Mouse (Mus musculus) hindbrain, embryonic 10.5 days (tissue): Measurements from ENCODE around the gene Cacna1a. TPM values are rescaled to one million over a fixed set of nuclear protein-coding genes. Genes with fewer than 3 reads are reported as not detected.

Experiments
- DNase-seq: peaks from one replicate; pipeline ENCODE4 v3.0.0-alpha.2; 2017; ENCODE audit warnings: low spot score
- H3K27ac ChIP-seq: fragments of 300-500 bp; sonication (generic); 2 replicates; pipeline ENCODE4 v1.5.1; 2016; ENCODE audit warnings: mild to moderate bottlenecking, moderate library complexity
- H3K27me3 ChIP-seq: fragments of 300-500 bp; sonication (generic); 2 replicates; pipeline ENCODE4 v1.6.1; 2016; ENCODE audit warnings: mild to moderate bottlenecking; ENCODE audit not compliant: poor library complexity, insufficient read depth, severe bottlenecking
- H3K36me3 ChIP-seq: fragments of 300-500 bp; sonication (generic); 2 replicates; pipeline ENCODE4 v1.6.1; 2016; ENCODE audit warnings: mild to moderate bottlenecking, moderate library complexity
- H3K4me1 ChIP-seq: fragments of 300-500 bp; sonication (generic); replicated peaks from 2 replicates; pipeline ENCODE4 v1.6.1; 2016; ENCODE audit warnings: mild to moderate bottlenecking
- H3K4me3 ChIP-seq: fragments of 300-500 bp; sonication (generic); 2 replicates; pipeline ENCODE4 v1.5.1; 2016; ENCODE audit warnings: mild to moderate bottlenecking, moderate library complexity
- H3K9me3 ChIP-seq: fragments of 300-500 bp; sonication (generic); 2 replicates; pipeline ENCODE4 v1.6.1; 2016; ENCODE audit warnings: mild to moderate bottlenecking, moderate library complexity
- WGBS: fragments of 180-500 bp; shearing (Covaris S2); methylation state at CpG from one replicate; pipeline ENCODE4 v1.1.7; 2016; 5-methylcytosine and 5-hydroxymethylcytosine counted together
- polyA plus RNA-seq: library from polyadenylated mRNA; unstranded; fragments of >200 nt; fragmentation: Nextera tagmentation; extraction: Ambion mirVana; gene quantifications from 2 replicates; pipeline ENCODE4 v1.2.1, GENCODE M21; 2016

Cacna1a gene
- polyA plus RNA-seq, 1 experiment from 2014 or later, result 7.3 TPM

DNA sequence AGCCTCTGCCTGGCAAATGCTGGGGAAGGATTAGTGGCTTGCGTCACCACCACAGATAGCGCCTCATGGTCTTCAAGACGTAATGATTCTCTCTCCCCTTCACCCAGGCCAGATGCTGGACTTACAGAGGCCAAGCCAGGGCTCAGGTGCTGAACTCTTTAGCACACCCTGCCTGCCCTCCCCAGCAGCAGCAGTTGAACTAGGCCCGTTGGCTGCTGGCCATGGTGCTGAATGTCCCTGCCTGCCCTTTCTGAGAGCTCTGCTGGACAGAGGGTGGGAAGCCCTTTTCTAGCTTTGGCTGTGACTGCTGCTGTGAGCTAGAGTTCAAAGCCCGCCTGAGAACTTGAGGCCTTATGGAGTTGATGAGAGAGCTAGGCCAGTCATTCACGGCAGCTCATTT, 66.3 kb downstream of the Cacna1a start:
- DNase-seq, result peak; percentile 79
- Histone ChIP-seq H3K4me1 (peaks cover 21% of the 10 kb centered on the region), H3K9me3 (no peaks in the 10 kb centered on the region), H3K36me3 (0 out of 2 replicates have a peak, but pooled peaks cover 5% of the 10 kb centered on the region), H3K27me3 (no peaks in the 10 kb centered on the region), H3K4me3 (no peak overlapping the region), H3K27ac (no peak overlapping the region)
- 39% methylated on average over 6 of the region's 6 CpGs for WGBS

- Histone ChIP-seq H3K27ac (peak overlapping the region; percentile 74), H3K4me1 (peaks cover 25% of the 10 kb centered on the region), H3K4me3 (no peak overlapping the region), H3K36me3 (peaks cover 34% of the 10 kb centered on the region), H3K9me3 (peaks cover 17% of the 10 kb centered on the region), H3K27me3 (no peaks in the 10 kb centered on the region)
- DNase-seq, result no peak
- WGBS, result 65% methylated on average over 7 of the region's 7 CpGs
These were observed 70.6 kb downstream of the Cacna1a start for GRCm38 (mm10) chr8:84458853-84459252.

DNA sequence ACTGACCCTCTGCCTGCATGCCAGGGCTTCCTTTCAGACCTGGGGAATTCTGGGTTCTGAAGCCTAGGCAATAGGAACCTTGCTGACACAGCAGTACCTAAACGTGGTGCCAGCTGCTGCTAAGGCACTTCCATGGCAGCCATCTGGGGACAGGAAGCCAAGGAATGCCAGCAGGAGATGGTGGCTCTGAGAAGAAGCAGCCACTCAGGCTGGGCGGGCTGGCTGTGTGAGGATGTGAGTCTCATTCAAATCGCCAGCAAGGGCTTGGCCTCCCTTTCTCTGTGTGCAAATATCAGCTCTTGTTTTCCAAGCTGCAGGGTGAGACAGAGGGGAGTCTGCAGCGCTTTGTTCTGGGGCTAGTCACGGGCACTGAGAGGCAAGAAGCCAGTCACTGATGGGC, 71.0 kb downstream of the Cacna1a start:
- Histone ChIP-seq H3K27ac (peak overlapping the region; percentile 74), H3K27me3 (no peaks in the 10 kb centered on the region), H3K4me3 (no peak overlapping the region), H3K36me3 (peaks cover 38% of the 10 kb centered on the region), H3K4me1 (peaks cover 25% of the 10 kb centered on the region), H3K9me3 (peaks cover 17% of the 10 kb centered on the region)
- 16% methylated on average over 5 of the region's 5 CpGs for WGBS
- DNase-seq, result peak; percentile 25

GRCm38 (mm10) chr8:84460698-84461097, 72.5 kb downstream of the Cacna1a start:
- H3K27me3 ChIP-seq, result no peaks in the 10 kb centered on the region
- no peak for DNase-seq
- 76% methylated on average over 2 of the region's 2 CpGs for WGBS
- H3K4me1 ChIP-seq, result peaks cover 25% of the 10 kb centered on the region
- peaks cover 42% of the 10 kb centered on the region for H3K36me3 ChIP-seq
- peaks cover 17% of the 10 kb centered on the region for H3K9me3 ChIP-seq
- no peak overlapping the region for H3K4me3 ChIP-seq
- 0 out of 2 replicates have a peak overlapping the region, but pooled peaks have one; percentile 74 for H3K27ac ChIP-seq

DNA sequence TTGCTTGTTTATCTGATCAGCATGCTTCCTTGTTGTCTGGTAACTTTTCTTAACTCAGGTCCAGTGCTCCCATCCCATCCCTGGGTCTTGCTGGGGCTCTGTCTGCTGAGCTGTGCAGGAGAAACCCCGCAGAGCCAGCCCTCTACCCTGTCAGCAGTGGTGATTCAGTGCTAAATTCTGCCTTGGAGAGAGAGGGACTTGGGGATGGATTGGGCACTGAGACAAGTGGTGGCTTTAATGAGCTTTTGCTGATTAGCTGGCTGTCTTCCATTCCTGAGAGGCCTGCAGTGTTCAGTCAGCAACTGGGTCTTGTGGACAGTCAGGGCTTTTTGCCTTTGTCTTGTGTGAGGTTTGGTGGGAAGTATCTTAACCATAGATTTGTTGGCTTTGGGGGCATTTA, 78.7 kb downstream of the Cacna1a start:
- H3K27ac ChIP-seq, result no peak overlapping the region
- H3K27me3 ChIP-seq, result no peaks in the 10 kb centered on the region
- H3K9me3 ChIP-seq, result peaks cover 8% of the 10 kb centered on the region
- H3K4me1 ChIP-seq, result no peaks in the 10 kb centered on the region
- no peak for DNase-seq
- H3K36me3 ChIP-seq, result peaks cover 27% of the 10 kb centered on the region
- WGBS, result 78% methylated on average over 1 of the region's 1 CpGs
- H3K4me3 ChIP-seq, result no peak overlapping the region

- H3K27me3 ChIP-seq, result no peaks in the 10 kb centered on the region
- DNase-seq, result no peak
- peaks cover 6% of the 10 kb centered on the region for H3K36me3 ChIP-seq
- H3K4me3 ChIP-seq, result no peak overlapping the region
- no peaks in the 10 kb centered on the region for H3K9me3 ChIP-seq
- H3K4me1 ChIP-seq, result no peaks in the 10 kb centered on the region
- WGBS, result 89% methylated on average over 4 of the region's 4 CpGs
- H3K27ac ChIP-seq, result no peak overlapping the region
These were observed 80.8 kb downstream of the Cacna1a start for GRCm38 (mm10) chr8:84469076-84469475.

- H3K4me1 ChIP-seq, result no peaks in the 10 kb centered on the region
- peak; percentile 75 for DNase-seq
- no peak overlapping the region for H3K4me3 ChIP-seq
- no peak overlapping the region for H3K27ac ChIP-seq
- no peaks in the 10 kb centered on the region for H3K36me3 ChIP-seq
- 53% methylated on average over 9 of the region's 9 CpGs for WGBS
- H3K9me3 ChIP-seq, result no peaks in the 10 kb centered on the region
- H3K27me3 ChIP-seq, result no peaks in the 10 kb centered on the region
These were observed 83.2 kb downstream of the Cacna1a start for GRCm38 (mm10) chr8:84471271-84471995.

- no peak overlapping the region for H3K27ac ChIP-seq
- no peaks in the 10 kb centered on the region for H3K27me3 ChIP-seq
- no peaks in the 10 kb centered on the region for H3K4me1 ChIP-seq
- DNase-seq, result no peak
- WGBS, result 94% methylated on average over 1 of the region's 1 CpGs
- H3K4me3 ChIP-seq, result no peak overlapping the region
- no peaks in the 10 kb centered on the region for H3K9me3 ChIP-seq
- H3K36me3 ChIP-seq, result no peaks in the 10 kb centered on the region
These were observed 86.2 kb downstream of the Cacna1a start for GRCm38 (mm10) chr8:84474456-84474855.

DNA sequence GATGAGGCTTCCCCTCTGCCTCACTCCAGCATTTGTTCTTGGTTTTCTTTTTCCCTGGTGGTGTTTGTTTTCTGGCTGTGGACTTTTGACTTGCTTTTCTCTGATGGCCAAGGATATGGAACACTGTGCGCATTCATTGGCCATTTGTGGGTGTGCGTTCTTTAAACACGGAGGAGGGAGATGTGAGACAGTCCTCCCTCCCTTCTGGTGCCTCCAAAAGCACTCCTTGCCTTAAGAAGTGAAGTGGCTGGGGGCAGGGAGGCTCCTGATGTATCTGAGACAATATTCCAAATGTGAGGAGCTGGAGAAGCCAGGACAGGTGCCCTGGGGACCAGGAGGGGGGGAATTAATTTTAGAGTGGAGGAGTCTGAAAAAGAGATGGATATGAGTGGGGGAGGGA, 89.1 kb downstream of the Cacna1a start:
- H3K9me3 ChIP-seq, result no peaks in the 10 kb centered on the region
- H3K27me3 ChIP-seq, result no peaks in the 10 kb centered on the region
- H3K4me1 ChIP-seq, result no peaks in the 10 kb centered on the region
- H3K4me3 ChIP-seq, result no peak overlapping the region
- WGBS, result 87% methylated on average over 3 of the region's 3 CpGs
- H3K36me3 ChIP-seq, result no peaks in the 10 kb centered on the region
- H3K27ac ChIP-seq, result no peak overlapping the region
- no peak for DNase-seq

DNA sequence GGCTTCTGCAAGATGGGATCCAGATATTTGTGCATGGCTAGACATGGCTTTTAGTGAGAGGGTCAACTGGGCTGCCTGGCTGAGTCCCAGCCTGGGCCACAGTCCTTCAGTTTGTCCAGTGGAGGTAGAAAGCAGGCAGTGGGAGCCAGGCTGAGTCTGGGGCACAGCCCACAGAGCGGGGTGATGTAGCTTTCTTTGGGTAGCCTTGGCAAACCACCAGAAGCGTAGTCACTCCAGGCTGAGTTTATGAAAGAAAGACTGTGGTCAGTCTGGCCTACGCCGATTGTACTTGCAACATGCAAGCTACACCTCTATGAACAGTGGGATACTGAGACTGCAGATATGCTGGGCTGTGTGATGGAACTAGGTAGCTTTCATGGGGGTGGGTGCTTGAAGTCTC, 94.8 kb downstream of the Cacna1a start:
- Histone ChIP-seq H3K4me1 (no peaks in the 10 kb centered on the region), H3K9me3 (no peaks in the 10 kb centered on the region), H3K27me3 (no peaks in the 10 kb centered on the region), H3K4me3 (no peak overlapping the region), H3K27ac (no peak overlapping the region), H3K36me3 (0 out of 2 replicates have a peak, but pooled peaks cover 3% of the 10 kb centered on the region)
- WGBS, result 90% methylated on average over 4 of the region's 4 CpGs
- no peak for DNase-seq

- WGBS, result 78% methylated on average over 4 of the region's 4 CpGs
- H3K4me3 ChIP-seq, result no peak overlapping the region
- no peak for DNase-seq
- no peak overlapping the region for H3K27ac ChIP-seq
- 0 out of 2 replicates have a peak, but pooled peaks cover 3% of the 10 kb centered on the region for H3K36me3 ChIP-seq
- no peaks in the 10 kb centered on the region for H3K4me1 ChIP-seq
- no peaks in the 10 kb centered on the region for H3K9me3 ChIP-seq
- no peaks in the 10 kb centered on the region for H3K27me3 ChIP-seq
These were observed 97.1 kb downstream of the Cacna1a start for GRCm38 (mm10) chr8:84485366-84485765.

GRCm38 (mm10) chr8:84485864-84486263, 97.6 kb downstream of the Cacna1a start:
- Histone ChIP-seq H3K27me3 (no peaks in the 10 kb centered on the region), H3K4me3 (no peak overlapping the region), H3K27ac (no peak overlapping the region), H3K36me3 (0 out of 2 replicates have a peak, but pooled peaks cover 3% of the 10 kb centered on the region), H3K9me3 (no peaks in the 10 kb centered on the region), H3K4me1 (no peaks in the 10 kb centered on the region)
- 81% methylated on average over 7 of the region's 7 CpGs for WGBS
- DNase-seq, result no peak

- no peak overlapping the region for H3K27ac ChIP-seq
- H3K4me1 ChIP-seq, result peaks cover under 1% of the 10 kb centered on the region
- WGBS, result 82% methylated on average over 3 of the region's 3 CpGs
- H3K9me3 ChIP-seq, result no peaks in the 10 kb centered on the region
- 0 out of 2 replicates have a peak, but pooled peaks cover 3% of the 10 kb centered on the region for H3K36me3 ChIP-seq
- DNase-seq, result no peak
- H3K27me3 ChIP-seq, result no peaks in the 10 kb centered on the region
- H3K4me3 ChIP-seq, result no peak overlapping the region
These were observed 101.0 kb downstream of the Cacna1a start for GRCm38 (mm10) chr8:84489223-84489622.
